Mouse (Mus musculus) monocyte, adult 5-6 weeks (primary cell): ENCODE measurements around the gene Camta1. TPM values are rescaled to one million over a fixed set of nuclear protein-coding genes. Genes with fewer than 3 reads are reported as not detected.

ENCODE experiments used
- ATAC-seq: fragments of 153-309, 156-312 bp; replicated peaks from 2 replicates; pipeline ENCODE4 v1.8.0; 2017; ENCODE audit warnings: mild to moderate bottlenecking; ENCODE audit not compliant: low TSS enrichment, insufficient number of reproducible peaks, severe bottlenecking, poor library complexity, low FRiP score
- total RNA-seq: library from RNA; stranded (forward); fragments of 200-1000, 200-491, 200-594 nt; gene quantifications from 3 replicates; pipeline ENCODE4 v1.2.3, GENCODE M21; 2017

Gene Camta1
- total RNA-seq, 1 experiment from 2014 or later: 22.1 TPM

DNA sequence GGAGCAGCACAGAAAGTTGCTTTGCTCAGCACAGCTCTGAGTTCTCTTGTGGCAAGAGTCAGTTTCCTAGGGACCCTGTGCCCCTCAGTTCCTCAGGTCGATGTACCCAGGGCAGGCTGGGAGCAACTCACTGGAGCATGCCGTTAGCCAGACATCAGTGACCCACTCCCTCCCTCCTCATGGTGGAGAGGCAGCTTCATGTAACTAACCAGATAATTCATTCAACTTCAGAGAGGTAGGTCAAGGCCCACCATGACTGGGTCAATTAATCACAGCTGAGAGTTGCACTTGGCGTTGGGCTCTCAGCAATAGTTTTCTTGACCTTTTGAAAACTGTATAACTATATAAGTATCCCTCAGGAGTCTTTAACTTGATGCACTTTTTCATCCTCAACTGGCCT is 624.2 kb downstream of the Camta1 start:
- ATAC-seq: no peak

DNA sequence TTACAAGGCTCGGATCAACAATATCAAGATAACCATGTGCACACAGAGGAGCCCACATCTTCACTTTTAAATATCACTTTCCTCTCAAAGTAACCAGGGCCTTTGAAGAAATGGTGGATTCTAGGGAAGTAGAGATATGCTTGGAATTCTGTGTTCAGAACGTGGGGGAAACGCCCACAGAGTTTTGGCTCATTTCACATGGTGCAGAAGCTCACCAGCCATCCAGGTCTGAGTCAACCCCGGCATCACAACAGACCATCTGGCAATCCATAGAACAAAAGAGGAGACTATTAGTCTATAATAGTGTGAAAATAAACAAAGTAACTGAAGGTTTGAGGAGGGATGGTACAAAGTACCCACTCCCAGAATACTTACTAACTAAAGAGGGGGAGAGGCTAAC is 626.7 kb downstream of the Camta1 start:
- no peak for ATAC-seq

DNA sequence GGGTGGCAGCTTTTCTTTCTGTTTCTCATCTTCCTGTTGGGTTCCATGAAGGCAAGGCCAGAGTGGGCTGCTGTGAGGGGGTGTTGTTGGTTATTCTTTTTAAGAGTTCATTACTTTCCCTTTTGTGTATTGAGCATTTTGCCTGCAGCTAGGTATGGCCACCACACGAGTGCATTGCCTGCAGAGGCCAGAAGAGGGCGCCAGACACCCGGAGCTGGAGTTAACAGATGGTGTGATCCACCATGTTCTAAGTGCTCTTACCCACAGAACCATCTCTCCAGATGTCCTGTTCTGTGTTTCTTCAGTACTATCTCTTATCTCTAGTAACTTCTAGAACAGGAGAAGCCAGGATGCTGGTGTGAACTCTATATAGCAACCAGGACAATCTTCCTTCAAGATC is 629.6 kb downstream of the Camta1 start:
- no peak for ATAC-seq

DNA sequence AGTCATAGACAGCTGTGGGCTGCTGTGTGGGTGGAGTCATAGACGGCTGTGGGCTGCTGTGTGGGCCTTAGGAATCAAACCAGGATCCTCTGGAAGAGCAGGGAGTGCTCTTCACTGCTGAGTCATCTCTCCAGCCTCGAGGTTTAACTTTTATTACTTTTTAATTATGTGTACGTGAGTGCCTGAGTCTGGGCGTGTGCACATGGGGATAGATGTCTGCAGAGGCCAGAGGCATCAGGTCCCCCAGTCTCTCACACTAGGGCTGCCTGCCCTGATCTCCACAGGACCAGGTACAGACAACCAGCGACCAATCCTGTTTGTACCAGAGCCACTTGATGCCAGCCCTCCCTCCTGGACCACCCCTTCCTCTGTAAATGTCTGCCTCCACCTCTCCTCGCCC is 632.6 kb downstream of the Camta1 start:
- ATAC-seq: no peak

DNA sequence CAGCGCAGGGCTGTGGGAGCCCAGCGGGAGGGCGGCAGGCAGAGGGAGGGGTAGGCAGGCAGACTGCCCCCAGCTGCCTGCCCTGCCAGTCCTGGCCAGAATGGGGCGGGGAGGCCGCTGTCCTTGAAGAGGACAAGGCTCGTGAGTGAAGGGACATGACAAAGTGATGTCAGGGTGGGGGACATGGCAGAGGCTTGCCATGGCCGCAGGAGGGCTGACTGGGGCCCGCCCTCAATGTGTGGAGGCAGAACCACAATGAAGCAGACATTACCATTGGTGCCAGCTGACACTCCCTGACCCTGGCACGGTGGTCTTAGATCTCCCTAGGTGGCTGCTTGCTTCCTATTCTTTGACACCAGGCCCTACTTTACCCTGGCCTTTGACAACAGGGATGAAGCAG is 635.2 kb downstream of the Camta1 start:
- no peak for ATAC-seq

DNA sequence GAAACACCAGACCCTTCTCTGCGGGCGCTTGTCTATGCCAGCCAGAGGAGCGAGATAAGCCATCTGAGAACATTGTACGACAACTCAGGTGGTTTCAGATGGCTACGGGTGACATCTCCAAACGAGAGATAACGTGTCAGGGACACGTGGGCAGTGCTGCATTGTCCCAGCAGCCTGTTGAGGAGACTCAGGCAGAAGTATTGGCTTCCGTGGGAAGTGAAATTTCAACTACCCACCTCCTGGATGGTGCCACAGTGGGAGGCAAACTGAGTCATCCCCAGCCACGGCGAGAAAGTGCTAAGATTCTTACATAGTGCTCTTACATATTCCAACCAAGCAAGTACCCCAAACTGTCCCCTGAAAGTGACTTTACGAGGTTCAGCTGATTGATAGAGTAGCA is 637.7 kb downstream of the Camta1 start:
- no peak for ATAC-seq

DNA sequence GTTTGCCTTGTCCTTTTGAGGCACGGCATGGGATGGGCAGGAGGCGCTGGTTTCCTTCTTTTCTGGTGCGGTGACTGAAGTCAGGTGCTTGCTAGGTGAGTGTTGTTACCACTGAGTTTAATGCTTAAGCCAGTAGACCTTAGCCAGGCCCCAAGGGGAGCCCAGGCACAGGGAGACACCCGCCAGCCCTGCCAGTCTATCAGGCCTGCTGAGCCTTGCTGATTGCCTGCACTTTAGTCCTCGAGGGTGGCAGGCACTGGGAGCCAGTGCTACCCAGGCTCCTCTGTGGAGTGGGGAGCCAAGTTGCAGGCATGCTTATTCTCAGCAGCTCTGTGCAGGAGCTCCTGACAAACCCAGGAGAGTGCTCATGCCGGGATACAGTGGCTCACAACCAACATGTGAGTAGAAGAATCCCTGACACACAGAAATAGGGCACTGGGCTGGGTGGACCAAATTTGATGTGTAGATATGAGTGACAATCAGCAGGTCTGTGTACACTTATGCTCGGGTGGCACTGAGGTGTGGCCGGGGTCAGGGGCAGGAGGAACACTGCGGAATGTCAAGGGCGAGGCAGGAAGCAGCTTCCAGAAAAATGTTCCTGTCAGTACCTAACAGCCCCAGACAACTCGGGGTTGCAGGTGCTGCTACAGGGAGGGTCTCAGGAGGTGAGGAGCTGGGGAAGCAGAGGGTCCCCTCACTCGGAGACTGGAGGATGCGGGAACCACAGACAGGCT is 638.2 kb downstream of the Camta1 start:
- no peak for ATAC-seq

DNA sequence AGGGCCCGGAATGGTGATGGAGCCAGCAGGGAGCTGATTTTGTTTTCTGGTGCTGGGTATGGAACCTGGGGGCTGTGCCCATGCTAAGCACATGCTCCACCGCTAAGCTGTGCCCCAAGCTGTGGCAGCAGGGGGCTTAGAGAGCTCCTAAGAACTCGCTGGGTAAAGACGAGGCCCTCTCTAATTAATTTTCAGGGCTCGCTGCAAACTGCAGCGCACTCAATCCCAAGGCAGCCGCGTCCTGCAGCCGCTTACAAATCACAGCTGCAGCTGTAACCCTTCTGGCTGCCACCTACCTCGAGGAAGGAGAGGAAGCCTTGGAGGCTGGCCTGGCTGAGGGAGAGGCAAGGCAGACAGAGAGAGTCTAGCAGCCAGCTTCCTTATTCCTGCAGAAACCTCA is 639.0 kb downstream of the Camta1 start:
- no peak for ATAC-seq

DNA sequence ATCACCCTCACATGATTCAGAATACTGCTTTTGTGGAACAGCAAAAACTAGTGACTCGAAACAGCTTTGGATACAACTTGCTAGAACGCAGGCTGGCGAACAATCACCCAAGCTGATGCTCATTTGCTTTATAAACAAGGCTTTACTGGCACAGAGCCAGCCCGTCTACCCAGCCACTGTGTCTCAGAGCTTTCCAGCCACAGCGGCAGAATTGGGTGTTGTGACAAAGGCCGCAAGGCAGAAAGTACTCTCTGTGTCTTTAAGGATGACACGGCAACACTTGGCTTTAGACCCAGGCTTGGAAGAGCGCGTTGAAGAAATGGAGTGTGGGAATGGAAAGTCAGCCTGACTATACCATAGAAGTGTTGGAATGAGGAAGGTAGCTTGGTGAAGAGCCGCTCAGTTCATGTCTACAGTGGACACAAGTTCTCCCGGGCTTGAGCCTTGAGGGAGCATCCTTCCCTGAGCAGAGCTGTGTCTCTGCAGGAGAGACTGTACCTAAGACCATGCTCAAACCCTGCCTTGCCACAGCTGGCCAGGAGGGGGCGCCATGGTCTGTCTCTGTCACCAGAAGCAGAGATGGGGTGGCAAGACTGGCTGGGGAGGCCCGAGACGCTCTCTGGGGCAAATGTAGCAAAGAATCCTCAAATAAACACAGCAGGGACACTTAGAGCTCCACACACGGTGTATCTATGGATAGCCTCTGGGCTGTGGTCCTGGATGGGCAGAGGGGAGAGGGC is 645.0 kb downstream of the Camta1 start:
- ATAC-seq: no peak

DNA sequence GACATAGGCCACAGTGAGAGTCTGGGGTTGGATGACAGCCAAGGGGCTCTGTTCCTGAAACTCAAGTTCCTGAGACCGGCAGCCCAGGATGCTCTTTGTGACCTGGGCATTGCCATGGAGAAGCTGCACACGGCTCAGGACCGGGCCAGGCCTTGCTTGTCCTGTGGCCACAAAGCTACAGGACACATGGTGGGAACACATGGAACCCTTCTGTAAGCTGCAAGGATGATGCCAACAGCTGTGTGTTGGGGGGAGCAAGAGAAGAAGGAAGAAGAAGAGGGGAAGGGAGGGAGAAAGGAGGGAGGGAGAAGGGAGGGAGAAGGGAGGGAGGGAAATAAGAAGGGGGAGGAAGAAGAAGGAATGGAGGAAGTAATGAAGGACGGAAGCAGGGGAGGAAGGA is 645.8 kb downstream of the Camta1 start:
- ATAC-seq: no peak

DNA sequence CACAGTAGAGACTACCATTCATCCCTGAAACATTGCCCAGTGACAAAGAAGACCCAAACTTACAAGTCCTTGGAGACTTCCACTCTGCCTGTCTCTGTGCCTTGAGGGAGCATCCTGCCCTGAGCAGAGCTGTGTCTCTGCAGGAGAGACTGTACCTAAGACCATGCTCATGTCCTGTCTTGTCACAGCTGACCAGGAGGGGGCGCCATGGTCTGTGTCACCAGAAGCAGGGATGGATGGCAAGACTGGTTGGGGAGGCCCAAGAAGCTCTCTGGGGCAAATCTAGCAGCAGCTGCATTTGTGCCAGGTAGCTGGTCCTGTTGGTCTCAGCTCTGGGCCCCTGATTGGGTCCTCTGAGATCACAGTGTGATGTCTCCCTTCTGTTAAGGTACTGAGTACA is 646.5 kb downstream of the Camta1 start:
- ATAC-seq: no peak

DNA sequence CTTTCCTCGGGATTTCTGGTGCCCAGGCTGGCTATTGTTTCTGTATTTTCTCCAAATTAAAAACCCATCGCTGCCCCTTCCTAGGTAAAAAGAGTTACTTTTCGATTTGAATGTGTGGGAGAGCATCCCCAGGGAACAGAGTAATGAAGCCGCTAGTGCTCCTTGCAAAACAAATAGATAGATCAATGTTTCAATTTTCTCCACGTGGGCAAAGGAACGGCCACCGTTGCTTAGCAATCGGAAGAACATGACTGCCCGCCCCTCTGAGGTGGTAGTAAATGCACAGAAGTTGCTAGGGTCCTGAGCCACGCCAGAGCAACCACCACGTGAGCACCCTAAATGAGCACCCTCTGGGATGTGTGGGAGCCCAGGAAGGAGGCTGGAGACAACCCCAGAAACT is 648.2 kb downstream of the Camta1 start:
- ATAC-seq: no peak

DNA sequence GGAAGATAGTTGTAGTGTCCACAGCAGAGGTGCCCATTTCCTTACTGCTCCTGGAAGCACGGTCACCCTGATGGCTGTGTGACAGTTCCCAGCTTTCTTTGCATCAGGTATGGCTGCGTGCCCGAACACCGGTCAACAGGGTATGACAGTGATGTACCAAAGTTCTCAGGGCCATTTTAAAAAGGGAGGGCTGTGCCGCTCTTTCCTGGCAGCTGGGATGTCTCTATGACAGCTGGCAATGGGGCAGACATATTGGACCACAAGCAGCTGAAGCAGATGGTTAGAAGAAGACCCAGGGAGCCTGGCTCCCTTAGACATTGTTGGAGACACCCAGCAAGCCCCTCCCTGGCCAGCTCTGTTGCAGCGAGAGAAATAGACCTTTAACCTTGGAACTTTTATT is 649.7 kb downstream of the Camta1 start:
- no peak for ATAC-seq

DNA sequence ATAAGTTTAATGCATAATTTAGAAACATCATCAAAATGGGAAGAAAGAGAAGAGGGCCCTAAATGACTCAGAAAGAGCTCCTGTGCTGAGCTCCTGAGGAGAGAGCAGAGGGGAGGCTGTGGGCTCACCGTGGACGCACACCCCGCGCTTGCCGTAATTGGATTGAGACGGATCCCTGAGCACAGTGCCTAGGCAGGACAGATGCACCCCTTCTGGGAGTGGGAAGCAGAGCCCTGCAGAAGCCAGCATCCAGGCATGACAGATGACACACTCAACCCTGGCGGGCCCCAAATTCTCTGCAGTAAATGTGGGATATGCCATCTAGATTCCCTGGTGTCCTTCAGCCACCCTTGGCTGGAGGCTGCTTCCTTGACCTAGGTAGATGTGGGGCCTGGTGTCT is 654.1 kb downstream of the Camta1 start:
- ATAC-seq: no peak

DNA sequence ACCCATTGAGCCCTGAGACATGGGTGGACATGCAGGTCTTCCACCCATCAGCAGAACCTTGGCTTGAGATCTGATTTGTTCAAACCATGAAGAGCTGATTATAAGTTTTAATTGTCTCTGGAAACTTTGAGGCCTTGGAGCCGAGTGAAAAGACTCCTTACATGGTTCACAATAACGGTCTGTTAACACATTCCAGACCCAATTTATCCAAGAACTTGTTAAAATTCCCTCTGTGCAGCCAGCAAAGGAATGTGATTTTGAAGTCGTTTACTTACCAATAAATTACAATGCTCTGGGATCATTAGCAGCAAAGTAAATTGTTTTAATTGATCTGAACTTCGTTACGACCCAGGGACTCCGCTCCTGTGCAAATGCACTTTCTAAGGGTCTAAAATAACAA is 658.8 kb downstream of the Camta1 start:
- ATAC-seq: no peak

DNA sequence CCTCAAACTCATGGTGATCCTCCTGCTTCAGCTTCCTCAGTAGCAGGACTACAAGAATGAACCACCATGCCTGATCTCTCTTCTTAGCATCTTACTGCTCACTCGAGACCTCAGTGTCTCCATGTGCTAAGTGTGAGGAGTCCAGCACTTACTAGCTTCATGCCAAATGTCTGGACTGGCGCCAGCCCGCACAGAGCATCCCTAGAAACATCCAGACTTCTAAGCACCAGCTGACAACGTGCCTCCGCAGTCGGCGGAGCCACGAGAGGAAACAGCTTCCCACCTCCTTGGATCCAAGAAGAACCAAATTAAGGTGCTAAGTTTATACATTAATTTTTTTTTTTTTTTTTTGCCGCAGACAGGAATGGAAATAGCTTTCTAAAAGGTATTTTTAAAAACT is 661.4 kb downstream of the Camta1 start:
- ATAC-seq: no peak

DNA sequence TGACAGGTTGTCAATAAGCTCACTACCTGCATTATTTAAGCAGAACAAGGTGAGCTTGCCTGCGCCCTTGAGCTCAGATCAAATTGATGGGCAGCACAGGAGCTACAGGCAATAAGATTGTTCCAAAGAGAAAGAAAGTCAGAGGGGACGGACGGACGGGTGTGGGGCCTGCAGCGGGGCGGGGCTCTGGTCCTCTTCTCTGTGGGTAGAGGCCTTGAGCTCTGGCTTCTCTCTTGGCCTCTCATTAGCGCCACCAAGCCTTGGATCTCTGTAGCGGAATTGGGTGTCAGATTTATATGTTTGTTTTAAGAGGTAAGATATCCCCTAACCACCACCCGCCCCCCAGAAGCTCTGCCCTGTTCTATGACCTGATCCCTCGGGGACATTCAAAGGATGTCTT is 666.5 kb downstream of the Camta1 start:
- ATAC-seq: no peak

DNA sequence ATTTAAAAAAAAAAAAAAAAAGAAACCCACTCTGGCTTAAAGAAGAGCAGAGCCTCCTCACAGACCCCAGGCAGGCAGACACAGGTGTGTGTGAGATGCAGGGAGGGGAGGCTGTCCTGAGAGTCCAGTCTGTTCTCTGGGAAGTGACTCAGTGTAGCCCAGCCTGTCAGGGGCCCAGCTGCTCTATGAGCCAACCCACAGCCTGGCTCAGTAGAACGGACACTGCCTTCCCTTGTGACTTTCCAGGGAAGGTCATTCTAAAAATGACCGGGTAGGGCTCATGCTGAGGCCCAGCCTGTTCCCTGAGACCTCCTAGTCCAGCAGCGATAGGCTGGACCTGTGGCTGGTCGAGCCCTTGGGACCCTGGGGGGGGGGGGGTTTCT is 667.0 kb downstream of the Camta1 start:
- ATAC-seq: no peak

DNA sequence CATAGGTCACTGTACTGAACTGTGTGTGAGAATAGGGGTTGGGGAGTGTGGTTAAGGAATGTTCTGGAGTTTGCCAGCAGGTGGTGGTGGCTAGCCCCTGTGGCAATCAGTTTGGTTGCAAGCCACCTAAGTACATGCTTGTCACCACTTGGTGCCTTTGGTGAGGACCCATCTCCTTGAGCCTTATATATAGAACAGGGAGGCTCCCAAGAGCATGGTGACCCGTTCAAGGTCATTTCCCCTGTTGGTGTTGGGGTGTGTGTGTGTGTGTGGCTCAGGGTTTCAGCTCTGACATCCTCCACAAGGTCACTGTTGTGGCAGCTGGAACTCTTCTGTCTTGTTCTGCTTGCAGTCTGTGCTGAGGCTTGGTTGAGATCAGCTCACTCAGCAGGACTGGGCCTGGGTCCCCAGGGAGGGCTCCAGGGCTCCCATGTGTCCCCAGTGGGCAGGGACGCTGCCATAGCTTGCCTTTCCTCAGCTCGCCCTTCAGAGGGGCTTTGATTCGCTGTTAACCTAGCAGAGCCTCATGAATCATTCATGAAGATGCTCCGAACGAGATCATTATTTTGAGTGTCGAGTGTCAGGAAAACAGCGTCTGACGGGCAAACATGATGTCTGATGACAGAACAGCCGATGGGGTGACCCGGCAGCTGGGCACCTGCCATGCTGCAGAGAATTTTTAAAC is 667.5 kb downstream of the Camta1 start:
- no peak for ATAC-seq

DNA sequence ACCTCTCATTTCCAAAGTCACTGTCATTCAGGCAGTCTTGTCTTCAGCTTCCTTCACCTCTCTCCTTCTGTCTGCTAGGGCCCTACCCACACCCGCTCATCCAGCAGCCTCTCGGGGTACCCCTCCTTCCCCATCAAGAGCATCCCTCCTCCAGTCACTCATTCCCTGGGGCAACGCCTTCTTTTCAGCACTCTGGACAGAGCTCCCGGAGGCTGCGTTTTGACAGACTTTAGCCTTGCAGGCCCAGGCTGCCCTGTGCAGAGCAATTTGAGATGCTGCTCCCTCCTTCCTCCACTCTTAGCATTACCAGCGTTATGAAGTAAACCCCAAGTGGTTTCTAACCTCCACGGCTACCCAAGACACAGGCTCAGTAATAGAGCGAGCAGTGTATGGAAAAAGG is 675.2 kb downstream of the Camta1 start:
- ATAC-seq: no peak
